Mouse (Mus musculus) brain, embryonic 14.5 days (tissue): ENCODE measurements around the gene St3gal2.

ENCODE experiments used
- CTCF ChIP-seq: fragments of 200-500 bp; IDR thresholded peaks from 2 replicates; pipeline ENCODE4 v1.5.1; 2012; ENCODE audit warnings: inconsistent platforms, mild to moderate bottlenecking, moderate library complexity, borderline replicate concordance; ENCODE audit not compliant: insufficient read depth, insufficient read length; ENCODE audit errors: extremely low read depth
- POLR2A ChIP-seq: fragments of 200-500 bp; IDR thresholded peaks from 2 replicates; pipeline ENCODE4 v1.6.1; 2012; ENCODE audit warnings: mild to moderate bottlenecking, inconsistent platforms, borderline replicate concordance; ENCODE audit not compliant: poor library complexity, insufficient read depth, insufficient read length, severe bottlenecking; ENCODE audit errors: extremely low read depth

GRCm38 (mm10) chr8:110966586-110966985 lies 46.9 kb downstream of the St3gal2 start:
- no peak for TF ChIP-seq CTCF
- no peak for TF ChIP-seq POLR2A
